Mouse (Mus musculus) CD4-positive helper T cell, adult 2 months (primary cell): ENCODE results near the gene Sun2.

ENCODE experiments used
- DNase-seq: peaks from one replicate; pipeline ENCODE4 v3.0.0-alpha.2; 2012; ENCODE audit warnings: low read depth, missing footprints, low spot score

Gene Sun2

GRCm38 (mm10) chr15:79725190-79725789 is 17.0 kb downstream of the Sun2 start:
- DNase-seq = no peak

DNA sequence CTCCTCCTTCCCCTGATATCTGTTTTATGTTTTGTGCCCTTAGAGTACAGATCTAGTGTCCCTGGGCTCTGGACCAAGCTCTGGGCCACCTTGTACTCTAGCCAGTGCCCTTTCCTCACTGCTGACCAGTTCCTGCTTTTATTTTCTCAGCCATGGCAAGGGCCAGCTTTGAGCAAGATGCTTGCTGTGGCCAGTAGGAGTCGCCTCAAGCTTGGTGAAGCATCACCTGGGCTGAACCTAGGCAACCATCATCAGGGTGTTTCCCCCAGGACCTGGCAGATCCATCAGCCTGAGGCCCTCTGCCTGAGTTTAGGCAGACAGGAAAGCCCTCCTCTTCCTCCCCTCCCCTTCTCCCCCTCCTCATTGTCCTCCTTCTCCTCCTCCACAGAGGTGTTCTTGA is 18.9 kb downstream of the Sun2 start:
- peak; percentile 59 for DNase-seq

- no peak for DNase-seq
These were observed 21.5 kb downstream of the Sun2 start for GRCm38 (mm10) chr15:79720796-79721195.

- no peak for DNase-seq
These were observed 22.1 kb downstream of the Sun2 start for GRCm38 (mm10) chr15:79720267-79720666.

- no peak for DNase-seq
These were observed 25.6 kb downstream of the Sun2 start for GRCm38 (mm10) chr15:79716710-79717109.

DNA sequence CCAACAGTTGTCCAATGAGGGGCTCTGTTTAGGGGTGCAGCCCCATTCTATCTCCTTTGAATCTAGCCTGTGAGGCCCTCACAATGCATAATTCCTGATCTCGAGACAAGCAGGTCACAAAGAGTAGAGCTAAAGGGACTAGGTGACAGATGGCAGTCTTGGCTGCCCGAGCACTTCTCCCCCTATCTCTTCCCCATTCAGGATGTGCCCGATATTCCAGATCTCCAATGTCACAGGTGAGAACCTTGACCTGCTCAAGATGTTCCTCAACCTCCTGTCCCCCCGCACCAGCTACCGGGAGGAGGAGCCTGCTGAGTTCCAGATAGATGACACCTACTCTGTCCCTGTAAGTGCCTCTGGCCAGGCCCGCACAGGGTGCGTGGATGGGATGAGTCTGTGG is 26.7 kb downstream of the Sun2 start:
- DNase-seq = no peak

DNA sequence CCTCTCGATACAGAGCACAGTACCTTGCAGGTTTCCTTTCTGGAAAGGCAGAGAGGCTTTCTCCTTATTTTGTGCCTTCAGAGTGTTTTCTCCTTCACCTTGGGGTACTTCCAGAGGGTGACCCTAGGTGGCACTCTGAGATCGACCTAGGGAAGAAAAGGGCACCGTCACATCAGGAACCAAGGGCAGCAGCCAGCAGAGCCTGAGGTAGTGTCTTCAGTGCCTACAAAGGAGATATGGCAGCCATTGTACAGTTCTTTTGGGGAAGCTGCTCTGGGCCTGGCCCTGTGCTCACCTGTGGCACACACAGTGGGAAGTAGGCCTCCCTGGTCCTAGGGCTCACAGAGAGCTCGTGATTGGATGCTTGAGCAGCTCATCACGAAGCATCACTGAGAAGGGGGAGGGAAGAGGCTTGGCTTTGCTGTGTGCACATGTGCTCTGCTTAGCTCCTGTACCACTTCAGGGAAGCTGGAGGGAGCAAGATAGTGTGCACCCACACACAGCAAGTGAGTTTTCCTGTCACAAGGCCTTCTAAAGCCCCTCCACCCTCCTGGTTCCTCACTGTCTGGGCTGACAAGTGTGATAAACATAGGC is 34.0 kb downstream of the Sun2 start:
- DNase-seq = no peak

GRCm38 (mm10) chr15:79706603-79707214 is 35.6 kb downstream of the Sun2 start:
- no peak for DNase-seq

DNA sequence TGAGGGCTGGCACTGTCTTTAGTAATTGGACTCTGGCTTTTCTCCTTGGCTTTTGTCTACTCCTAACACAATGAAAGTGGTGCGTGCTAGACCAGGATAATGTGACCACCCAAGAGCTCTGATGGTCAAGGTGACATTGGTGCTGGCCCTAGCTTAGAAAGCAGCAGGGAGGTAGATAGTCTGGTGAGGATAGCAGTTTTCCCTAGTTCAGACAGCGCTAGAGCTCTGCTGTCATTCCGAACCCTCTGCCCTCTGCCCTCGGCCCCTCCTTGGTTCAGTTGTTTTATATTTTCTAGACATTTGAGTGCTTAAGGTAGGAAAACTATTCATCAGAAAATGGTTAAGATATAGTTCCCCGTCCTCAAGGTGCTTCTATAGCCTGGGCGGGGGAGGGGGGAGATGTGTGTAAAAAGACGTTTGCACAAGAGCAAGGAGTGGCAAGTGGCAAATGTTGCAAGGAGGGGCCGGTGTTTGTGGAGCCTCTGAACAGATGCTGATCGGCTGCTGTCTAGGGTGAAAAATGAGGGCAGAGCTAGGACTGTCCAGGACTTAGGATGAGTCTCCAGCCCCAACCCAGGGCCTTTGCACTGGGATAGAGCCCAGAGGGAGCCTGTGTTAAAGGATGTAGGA is 44.7 kb downstream of the Sun2 start:
- no peak for DNase-seq

GRCm38 (mm10) chr15:79697011-79697410 is 45.3 kb downstream of the Sun2 start:
- no peak for DNase-seq

DNA sequence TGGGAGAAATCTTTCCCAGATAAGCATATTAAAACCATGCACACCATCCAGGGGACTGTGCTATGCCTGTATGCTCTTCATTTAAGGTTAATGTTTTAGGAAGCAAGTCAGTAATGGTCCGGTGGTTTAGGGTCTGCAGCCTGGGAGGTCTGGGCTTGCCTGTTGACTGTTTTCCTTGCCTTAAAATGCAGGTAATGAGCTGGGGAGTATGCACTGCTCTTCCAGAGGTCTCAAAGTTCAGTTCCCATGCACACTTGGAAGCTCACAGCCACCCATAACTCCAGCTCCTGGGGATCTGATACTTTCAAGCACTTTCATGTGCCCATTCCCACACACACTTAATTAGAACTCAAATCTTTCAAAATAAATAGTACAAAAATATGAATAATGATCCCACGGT is 45.8 kb downstream of the Sun2 start:
- DNase-seq = no peak

DNA sequence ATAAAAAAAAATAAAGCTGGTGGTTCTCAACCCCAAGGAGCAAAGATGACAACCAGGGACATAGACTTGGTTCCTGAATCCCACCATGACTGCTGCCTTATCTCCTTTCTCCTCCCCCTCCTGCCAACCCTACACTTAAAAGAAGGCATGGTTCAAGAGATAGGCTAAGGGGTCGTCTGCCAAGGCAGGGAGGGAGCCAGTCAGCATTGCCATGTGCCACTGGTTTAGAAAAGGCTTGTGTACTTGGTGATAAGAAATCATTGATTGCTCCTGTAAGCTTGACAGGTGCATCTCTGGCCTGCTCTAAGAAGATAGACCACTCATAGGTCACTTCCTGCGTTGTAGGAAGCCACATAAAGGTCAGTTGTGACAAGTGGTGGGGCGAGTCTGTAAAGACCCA is 46.8 kb downstream of the Sun2 start:
- DNase-seq = no peak

DNA sequence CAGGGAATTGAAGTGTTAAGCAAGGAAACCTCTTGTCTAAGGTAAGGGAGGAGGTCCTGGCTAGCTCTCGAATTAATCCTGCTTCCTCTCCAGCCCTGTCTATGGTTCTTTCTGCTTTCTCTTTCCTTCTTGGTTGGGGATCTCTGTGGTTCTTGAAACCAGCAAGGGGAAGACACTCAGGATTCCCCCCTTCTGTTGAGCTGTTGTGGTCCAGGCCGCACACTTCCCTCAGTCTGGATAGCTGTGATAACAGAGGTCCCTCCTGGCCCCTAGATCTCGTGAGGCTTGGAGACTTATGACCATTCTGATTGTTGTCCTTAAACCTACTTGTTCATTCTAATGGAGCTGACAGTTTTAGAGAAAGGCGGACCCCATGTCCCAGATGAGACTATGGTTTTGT is 47.8 kb downstream of the Sun2 start:
- peak; percentile 33 for DNase-seq

- DNase-seq = peak; percentile 80
These were observed 48.6 kb downstream of the Sun2 start for GRCm38 (mm10) chr15:79693740-79694139.

- peak; percentile 44 for DNase-seq
These were observed 50.0 kb downstream of the Sun2 start for GRCm38 (mm10) chr15:79692334-79692733.

DNA sequence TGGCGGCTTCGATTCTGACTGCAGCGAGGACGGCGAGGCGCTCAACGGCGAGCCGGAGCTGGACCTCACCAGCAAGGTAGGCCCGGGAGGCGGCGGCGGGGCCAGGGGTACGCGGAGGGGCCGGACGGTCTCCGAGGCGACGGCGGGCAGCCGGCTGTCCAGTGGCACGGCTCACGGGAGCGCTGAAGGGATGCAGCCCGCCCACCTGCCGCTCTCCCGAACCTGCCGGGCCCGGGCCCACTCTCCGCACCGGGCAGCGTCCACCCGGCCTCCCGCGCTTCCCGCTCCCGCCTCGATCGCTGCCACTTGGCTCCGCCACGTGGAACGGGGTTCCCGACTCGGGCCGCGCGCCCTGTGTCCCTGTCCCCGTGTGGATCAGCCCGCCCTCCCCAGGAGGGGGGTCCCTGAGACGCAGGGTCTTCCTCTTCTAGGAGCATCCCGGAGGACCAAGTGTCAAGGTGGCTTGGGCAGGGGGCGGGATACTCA is 51.3 kb downstream of the Sun2 start:
- DNase-seq = no peak

DNA sequence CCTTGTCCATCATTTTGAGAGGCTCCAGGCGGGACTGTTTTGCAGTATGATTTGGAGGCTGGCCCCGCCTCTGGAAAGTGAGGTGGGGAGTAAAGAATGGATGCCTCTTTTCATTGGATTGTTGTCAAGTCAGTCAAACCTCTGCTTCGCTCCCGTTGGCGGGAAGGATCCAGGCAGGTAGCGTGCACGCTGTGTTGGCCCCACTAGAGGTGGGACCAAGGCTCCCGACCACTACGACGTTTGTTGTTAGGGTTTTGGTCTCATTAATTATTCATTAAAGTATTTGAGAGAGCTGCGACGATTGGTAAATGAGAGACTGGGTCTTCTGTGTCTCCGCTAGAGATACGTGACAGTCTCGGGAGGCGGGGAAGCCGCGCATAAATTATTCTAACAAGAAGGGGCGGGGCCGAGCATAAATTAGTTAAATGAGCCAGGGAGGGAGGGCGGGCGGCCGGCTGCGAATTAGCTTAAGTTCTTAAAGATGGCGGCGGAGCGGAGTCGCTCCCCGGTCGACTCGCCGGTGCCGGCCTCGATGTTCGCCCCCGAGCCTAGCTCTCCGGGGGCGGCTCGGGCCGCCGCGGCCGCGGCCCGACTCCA is 51.8 kb downstream of the Sun2 start, which contains the start of gene Gtpbp1:
TSS of gene Gtpbp1 (plus strand) at position 420 of the 597 bp plus-strand sequence.
- DNase-seq = peak; percentile 99

DNA sequence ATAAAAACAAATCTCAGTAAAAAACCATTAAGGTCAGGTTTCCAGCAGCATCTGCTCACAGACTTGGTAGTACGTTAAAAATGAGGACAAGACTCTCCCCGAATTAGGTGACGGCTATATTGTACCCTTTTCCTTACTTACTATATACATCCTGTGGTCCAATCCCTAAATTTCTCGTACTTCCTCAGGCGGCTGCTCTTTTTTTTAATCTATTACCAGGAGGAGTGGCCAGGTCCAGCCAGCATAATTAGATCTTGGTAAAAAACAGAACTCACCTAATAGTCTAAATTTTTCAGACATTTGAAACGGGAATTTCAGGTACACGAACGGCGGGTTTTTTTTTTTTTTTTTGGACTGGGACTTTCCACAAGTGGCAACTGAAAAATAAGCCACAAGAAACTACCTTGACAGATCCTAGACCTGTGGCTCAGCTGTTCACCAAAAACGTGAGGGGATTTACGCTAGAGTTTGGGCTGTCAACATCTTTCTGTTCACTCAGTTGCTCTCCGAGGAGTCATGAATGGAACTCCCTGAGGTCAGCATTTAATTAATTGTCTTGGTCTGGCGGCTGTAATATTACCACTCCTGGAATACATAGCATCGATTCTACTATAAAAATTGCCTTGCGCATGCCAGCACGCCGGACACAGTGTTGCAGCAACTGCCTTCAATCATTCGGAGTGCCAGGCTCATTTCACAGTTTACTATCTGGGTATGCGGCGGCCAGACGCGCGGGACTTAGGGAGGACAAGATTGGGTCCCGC is 52.5 kb downstream of the Sun2 start:
- peak; percentile 80 for DNase-seq

DNA sequence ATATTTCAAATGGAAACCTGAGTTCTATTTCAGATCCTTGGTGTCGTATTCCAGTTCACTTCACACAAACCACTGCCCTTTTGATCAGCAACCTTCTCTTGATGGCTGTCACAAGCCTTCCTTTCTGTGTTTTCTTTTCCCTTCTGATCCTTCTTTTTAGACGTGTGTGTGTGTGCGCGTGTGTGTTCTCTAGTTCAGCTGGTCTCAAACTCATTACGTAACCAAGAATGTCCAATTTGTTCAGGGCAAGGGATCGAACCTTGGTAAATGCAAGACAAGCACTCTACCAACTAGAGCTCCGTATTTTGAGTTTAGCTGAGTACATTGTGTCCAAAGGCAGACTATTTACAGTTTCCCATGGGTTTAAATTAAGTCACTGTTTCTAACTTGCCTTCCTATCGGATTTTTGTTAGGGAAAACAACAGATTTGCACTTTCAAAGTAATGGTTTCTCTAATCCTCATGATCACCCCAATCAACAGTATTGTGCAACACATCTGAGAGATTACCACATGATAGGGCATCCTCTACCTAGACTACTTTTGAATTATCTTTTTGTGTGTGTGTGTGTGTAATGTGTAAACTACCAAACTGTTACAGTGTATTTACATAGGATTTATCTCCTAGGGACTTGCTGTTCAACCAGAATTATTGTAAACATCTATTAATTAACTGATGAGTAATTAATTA is 53.9 kb downstream of the Sun2 start:
- DNase-seq = peak; percentile 60

- DNase-seq = peak; percentile 97
These were observed 54.6 kb downstream of the Sun2 start, which contains the start of gene Josd1 for GRCm38 (mm10) chr15:79687646-79688267. Gene Josd1, minus strand, starts transcription at chr15:79687919.
